In genomic region chr2:4209234-4209633, GRCm38 (mm10) we compare ENCODE assay signal across 17 mouse cellular contexts.
A peak's percentile ranks its signal among the peaks of the same experiment; 100 is the strongest.
DNase-seq lines count a peak whose midpoint lies in the region; ATAC-seq and TF ChIP-seq lines count a peak whose summit lies in the region.
"Had no signal": no experiment of that assay in that cellular context is flagged by ENCODE, and none has a peak within 500 bp of the region (broad histone marks: within the 10 kb centered on the region; RNA-seq: fewer than 3 reads in every experiment).

No protein-coding gene starts in this region.

- no peak for TF ChIP-seq POLR2A in brain, embryonic 14.5 days (IDR thresholded peaks at IDR 0.05; ENCODE audit: borderline replicate concordance, extremely low read depth, insufficient read depth, insufficient read length, poor library complexity, severe bottlenecking)

- peak overlapping the region; percentile 47; the same call in 1 of the 2 replicates for H3K27ac ChIP-seq in layer of hippocampus, adult 2 months
- H3K27ac ChIP-seq in forebrain, embryonic 15.5 days (replicated peaks), result peak overlapping the region; percentile 45; the same call in 1 of the 2 replicates
- H3K27ac ChIP-seq in neural tube, embryonic 15.5 days (replicated peaks), result peak overlapping the region; percentile 54; the same call in 1 of the 2 replicates
- H3K27ac ChIP-seq: embryonic facial prominence, embryonic 15.5 days; left cerebral cortex, adult 2 months; limb, embryonic 10.5 days had no signal

- 37% methylated on average over 7 of the region's 7 CpGs for WGBS in forebrain, embryonic 15.5 days
- 47% methylated on average over 7 of the region's 7 CpGs for WGBS in neural tube, embryonic 15.5 days

- ATAC-seq in forebrain, embryonic 15.5 days (replicated peaks), result no peak
- no peak for ATAC-seq in neural tube, embryonic 15.5 days (ENCODE audit: low FRiP score)
- ATAC-seq: liver, postnatal 0 days had no signal

- H3K36me3 ChIP-seq in forebrain, embryonic 15.5 days, result no peaks in the 10 kb centered on the region
- no peaks in the 10 kb centered on the region for H3K36me3 ChIP-seq in neural tube, embryonic 15.5 days
- H3K36me3 ChIP-seq: embryonic facial prominence, embryonic 15.5 days; limb, embryonic 10.5 days had no signal

- TF ChIP-seq CTCF in layer of hippocampus, adult 2 months (conservative IDR thresholded peaks at IDR 0.05), result no peak
- no peak for TF ChIP-seq CTCF in brain, embryonic 14.5 days (IDR thresholded peaks at IDR 0.05; ENCODE audit: borderline replicate concordance, extremely low read depth, insufficient read depth, insufficient read length)

- no peak overlapping the region for H3K9ac ChIP-seq in forebrain, embryonic 15.5 days (replicated peaks)
- H3K9ac ChIP-seq in neural tube, embryonic 15.5 days (replicated peaks), result no peak overlapping the region
- H3K9ac ChIP-seq: embryonic facial prominence, embryonic 15.5 days; liver, postnatal 0 days had no signal

- H3K4me1 ChIP-seq in forebrain, embryonic 15.5 days, result peaks cover 6% of the 10 kb centered on the region; the same call in 1 of the 2 replicates
- 0 out of 2 replicates have a peak, but pooled peaks cover 5% of the 10 kb centered on the region for H3K4me1 ChIP-seq in neural tube, embryonic 15.5 days
- H3K4me1 ChIP-seq: embryonic facial prominence, embryonic 15.5 days had no signal

- no peak for DNase-seq in layer of hippocampus, adult 2 months (ENCODE audit: low spot score in 2 of 2)
- no peak for DNase-seq in layer of hippocampus, postnatal 25 days (ENCODE audit: extremely low spot score in 1 of 2, low spot score in 1 of 2)
- DNase-seq in brain, embryonic 14.5 days (ENCODE audit: low read depth), result peak; percentile 71
- DNase-seq in gastrocnemius, postnatal 10 days, result no peak
- no peak for DNase-seq in spleen, adult 12 weeks (ENCODE audit: low spot score)
- DNase-seq: adrenal gland, adult 8-10 months; cerebellum, adult 11 months; cerebellum, postnatal 25 days; kidney, adult 2 months; kidney, postnatal 14 days; liver, postnatal 0 days; lung, postnatal 14 days had no signal

- H3K27me3 ChIP-seq in forebrain, embryonic 15.5 days, result no peaks in the 10 kb centered on the region
- no peaks in the 10 kb centered on the region for H3K27me3 ChIP-seq in neural tube, embryonic 15.5 days (replicated peaks)
- H3K27me3 ChIP-seq: embryonic facial prominence, embryonic 15.5 days had no signal

- no peak overlapping the region for H3K4me3 ChIP-seq in layer of hippocampus, adult 2 months
- H3K4me3 ChIP-seq in forebrain, embryonic 15.5 days, result no peak overlapping the region
- no peak overlapping the region for H3K4me3 ChIP-seq in neural tube, embryonic 15.5 days (replicated peaks)
- H3K4me3 ChIP-seq: embryonic facial prominence, embryonic 15.5 days; left cerebral cortex, adult 2 months; limb, embryonic 10.5 days had no signal

- H3K4me2 ChIP-seq in forebrain, embryonic 15.5 days (replicated peaks), result no peak overlapping the region
- no peak overlapping the region for H3K4me2 ChIP-seq in neural tube, embryonic 15.5 days
- H3K4me2 ChIP-seq: embryonic facial prominence, embryonic 15.5 days had no signal

- H3K9me3 ChIP-seq in forebrain, embryonic 15.5 days, result no peaks in the 10 kb centered on the region
- no peaks in the 10 kb centered on the region for H3K9me3 ChIP-seq in neural tube, embryonic 15.5 days (replicated peaks)
- H3K9me3 ChIP-seq: embryonic facial prominence, embryonic 15.5 days; limb, embryonic 10.5 days had no signal
